Mouse (Mus musculus) erythroblast, embryonic 14.5 days (primary cell): ENCODE results near the gene Slc4a8. TPM values are rescaled to one million over a fixed set of nuclear protein-coding genes. Genes with fewer than 3 reads are reported as not detected.
"Not testable (repeated sequence)": the region's sequence is repeated elsewhere in the genome, so short reads cannot be mapped to it uniquely, and the experiment has no call there.

Experiments
- H3K27me3 ChIP-seq: 2 replicates; pipeline ENCODE4 v1.6.1; 2012; ENCODE audit warnings: inconsistent platforms; ENCODE audit not compliant: control insufficient read depth
- H3K36me3 ChIP-seq: 2 replicates; pipeline ENCODE4 v1.6.1; 2012; ENCODE audit warnings: mild to moderate bottlenecking, inconsistent platforms; ENCODE audit not compliant: control insufficient read depth
- H3K4me1 ChIP-seq: 2 replicates; pipeline ENCODE4 v1.6.1; 2012; ENCODE audit warnings: inconsistent platforms; ENCODE audit not compliant: control insufficient read depth
- H3K4me3 ChIP-seq: replicated peaks from 2 replicates; pipeline ENCODE3; 2012; ENCODE audit warnings: moderate library complexity, mild to moderate bottlenecking, inconsistent platforms
- H3K9me3 ChIP-seq: 2 replicates; pipeline ENCODE4 v1.6.1; 2012; ENCODE audit warnings: low read length, inconsistent platforms, mixed read lengths; ENCODE audit not compliant: control insufficient read depth
- GATA1 ChIP-seq: IDR thresholded peaks from 2 replicates; pipeline ENCODE4 v1.6.1; 2012; ENCODE audit warnings: low read length, inconsistent platforms, mixed read lengths
- TAL1 ChIP-seq: IDR thresholded peaks from 3 replicates; pipeline ENCODE4 v1.6.1; 2012; ENCODE audit warnings: low read length, inconsistent platforms, mixed read lengths
- polyA plus RNA-seq: library from polyadenylated mRNA; stranded (reverse); fragments of >175 nt; gene quantifications from 2 replicates; pipeline ENCODE4 v1.2.3, GENCODE M21; 2012

The Slc4a8 gene
- polyA plus RNA-seq, 1 experiment = 0.09 TPM

DNA sequence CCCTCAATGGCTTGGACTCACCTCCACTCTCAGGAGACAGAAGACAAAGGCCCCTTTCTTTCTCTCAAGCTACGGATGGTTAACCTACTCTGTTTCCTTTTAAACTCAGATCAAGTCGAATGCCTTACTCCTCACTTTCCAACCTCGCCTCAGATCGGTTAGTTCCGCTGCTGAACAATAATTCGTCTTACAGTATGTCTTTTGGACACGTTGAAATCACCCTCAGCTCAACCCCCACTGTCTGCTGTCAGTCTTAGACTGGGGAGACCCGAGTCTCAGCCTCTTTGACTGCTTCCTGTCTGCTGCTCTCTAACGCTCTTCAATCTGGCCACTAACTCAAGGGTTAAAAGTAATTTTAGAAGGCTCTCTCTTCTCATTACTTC, 520 bp upstream of the Slc4a8 start:
- H3K4me3 ChIP-seq = no peak overlapping the region
- TF ChIP-seq GATA1 = no peak
- TF ChIP-seq TAL1 = no peak
- H3K4me1 ChIP-seq = peaks cover 25% of the 10 kb centered on the region
- peaks cover 8% of the 10 kb centered on the region; the same call in 1 of the 2 replicates for H3K9me3 ChIP-seq
- H3K27me3 ChIP-seq = peaks cover 83% of the 10 kb centered on the region
- no peaks in the 10 kb centered on the region for H3K36me3 ChIP-seq

DNA sequence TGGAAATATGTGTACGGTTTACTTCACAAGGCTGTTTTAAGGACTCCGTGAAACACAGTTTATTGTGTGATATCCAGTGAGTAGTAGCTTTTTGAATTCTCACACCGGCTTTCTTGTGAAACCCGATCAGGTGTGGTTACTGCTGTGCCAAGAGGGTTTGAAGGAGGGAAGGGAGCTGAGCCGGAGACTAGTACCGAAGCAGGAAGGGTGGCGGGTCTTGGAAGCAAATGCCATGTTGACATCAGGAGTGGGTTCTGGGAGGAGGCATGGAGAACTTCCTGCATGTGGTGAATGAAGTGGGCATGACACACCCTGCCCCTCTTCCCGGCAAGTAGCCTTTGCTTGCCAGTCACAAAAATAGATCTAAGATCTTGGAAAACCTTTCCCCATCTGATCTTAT, 1.1 kb downstream of the Slc4a8 start:
- no peak for TF ChIP-seq GATA1
- TF ChIP-seq TAL1 = no peak
- no peaks in the 10 kb centered on the region for H3K36me3 ChIP-seq
- H3K9me3 ChIP-seq = peaks cover 2% of the 10 kb centered on the region; the same call in 1 of the 2 replicates
- peaks cover 22% of the 10 kb centered on the region for H3K4me1 ChIP-seq
- no peak overlapping the region for H3K4me3 ChIP-seq
- peaks cover 76% of the 10 kb centered on the region for H3K27me3 ChIP-seq

DNA sequence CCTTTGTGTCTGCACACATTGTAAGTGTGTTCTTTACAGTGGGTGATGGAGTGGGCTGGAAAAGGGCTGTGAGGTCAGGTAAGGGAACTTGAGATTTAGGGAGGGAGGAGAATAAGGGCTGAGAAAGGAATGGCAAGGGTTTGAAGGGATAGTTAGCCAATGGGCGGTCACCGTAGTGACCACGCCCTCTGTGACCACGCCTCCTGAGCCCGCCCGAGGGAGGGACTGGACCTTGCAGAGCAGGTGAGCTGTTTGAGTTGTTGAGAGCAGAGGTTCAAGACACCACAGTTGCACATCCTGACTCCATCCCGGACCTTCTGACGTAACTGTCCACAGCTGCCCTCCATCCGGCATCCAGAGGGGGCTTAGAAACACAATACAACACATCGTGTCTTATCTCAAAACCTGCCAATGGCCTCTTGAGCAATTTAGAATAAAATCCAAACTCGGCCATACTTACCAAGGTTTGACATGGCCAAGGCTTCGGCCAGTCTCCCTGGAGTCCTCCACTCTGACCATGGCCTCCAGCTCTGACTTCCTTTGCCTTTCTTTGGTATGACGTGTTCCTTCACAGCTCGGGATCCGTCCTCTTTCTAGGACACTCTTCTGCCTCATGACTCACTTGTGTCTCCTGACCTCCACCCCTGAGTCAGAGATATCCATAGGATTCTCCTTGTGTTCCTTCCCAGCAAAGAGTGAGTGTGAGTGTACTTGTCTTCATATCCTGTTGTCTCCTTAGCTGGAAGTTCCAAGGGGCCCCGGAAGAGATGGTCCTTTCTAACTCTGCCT, 2.8 kb downstream of the Slc4a8 start:
- TF ChIP-seq TAL1 = no peak
- TF ChIP-seq GATA1 = no peak
- H3K36me3 ChIP-seq = no peaks in the 10 kb centered on the region
- H3K27me3 ChIP-seq = peaks cover 76% of the 10 kb centered on the region
- H3K9me3 ChIP-seq = peaks cover 14% of the 10 kb centered on the region
- H3K4me1 ChIP-seq = peaks cover 18% of the 10 kb centered on the region
- no peak overlapping the region for H3K4me3 ChIP-seq

DNA sequence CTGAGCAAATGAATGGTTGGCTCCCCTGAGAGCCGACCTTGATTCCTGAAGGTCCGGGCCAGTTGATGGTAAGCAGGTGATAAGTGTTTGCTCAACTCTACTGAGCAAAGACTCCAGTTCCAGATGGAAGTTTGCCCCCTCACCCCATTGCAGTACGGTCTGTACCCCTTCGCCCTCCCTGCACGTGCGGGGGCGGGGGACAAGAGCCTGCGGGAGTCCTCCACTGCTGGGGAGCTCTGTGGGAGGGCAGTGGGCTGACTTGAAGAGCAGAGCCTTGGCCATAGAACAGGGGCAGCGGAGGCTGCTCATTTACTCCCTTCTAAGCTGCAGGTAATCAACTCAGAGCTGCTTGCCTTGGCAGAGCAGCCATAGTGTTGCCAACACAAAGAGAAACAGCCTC, 5.3 kb downstream of the Slc4a8 start:
- TF ChIP-seq TAL1 (no peak), GATA1 (no peak)
- peaks cover 55% of the 10 kb centered on the region for H3K27me3 ChIP-seq
- no peak overlapping the region for H3K4me3 ChIP-seq
- H3K4me1 ChIP-seq = peaks cover 8% of the 10 kb centered on the region
- no peaks in the 10 kb centered on the region for H3K36me3 ChIP-seq
- peaks cover 31% of the 10 kb centered on the region for H3K9me3 ChIP-seq

DNA sequence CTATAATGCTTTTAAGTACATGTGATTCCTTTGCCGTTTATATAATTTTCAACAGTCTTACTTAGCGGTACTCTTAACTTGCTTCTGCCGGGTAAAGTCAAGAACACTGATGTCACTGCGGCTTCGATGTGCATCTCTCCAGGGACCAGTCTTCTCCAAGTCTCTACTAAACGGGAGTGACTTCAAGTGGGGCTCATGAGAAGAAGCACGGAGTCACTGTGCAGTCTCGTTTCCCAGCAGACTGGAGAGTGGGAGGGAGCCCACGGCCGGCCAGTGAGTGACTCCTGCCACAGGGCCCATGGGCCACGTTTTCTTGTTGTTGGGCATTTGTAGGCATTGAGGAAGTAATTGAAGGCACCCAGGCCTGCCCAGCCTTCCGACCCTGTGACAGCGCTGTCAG, 6.3 kb downstream of the Slc4a8 start:
- H3K36me3 ChIP-seq = no peaks in the 10 kb centered on the region
- peaks cover 29% of the 10 kb centered on the region for H3K9me3 ChIP-seq
- no peak overlapping the region for H3K4me3 ChIP-seq
- TF ChIP-seq GATA1 (no peak), TAL1 (no peak)
- peaks cover 45% of the 10 kb centered on the region for H3K27me3 ChIP-seq
- peaks cover 3% of the 10 kb centered on the region for H3K4me1 ChIP-seq

DNA sequence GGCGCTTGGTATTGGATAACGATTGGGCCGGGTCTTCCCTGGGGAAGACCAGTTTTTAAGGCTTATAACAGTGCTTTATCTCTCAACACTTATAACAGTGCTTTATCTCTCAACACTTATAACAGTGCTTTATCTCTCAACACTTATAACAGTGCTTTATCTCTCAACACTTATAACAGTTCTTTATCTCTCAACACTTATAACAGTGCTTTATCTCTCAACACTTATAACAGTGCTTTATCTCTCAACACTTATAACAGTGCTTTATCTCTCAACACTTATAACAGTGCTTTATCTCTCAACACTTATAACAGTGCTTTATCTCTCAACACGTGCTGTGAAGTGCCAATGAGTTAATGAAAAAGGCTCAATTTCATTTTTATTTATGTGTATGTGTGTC, 7.5 kb downstream of the Slc4a8 start:
- H3K36me3 ChIP-seq, H3K4me3 ChIP-seq, H3K4me1 ChIP-seq: not testable (repeated sequence)
- peaks cover 29% of the 10 kb centered on the region for H3K9me3 ChIP-seq
- peaks cover 33% of the 10 kb centered on the region for H3K27me3 ChIP-seq

DNA sequence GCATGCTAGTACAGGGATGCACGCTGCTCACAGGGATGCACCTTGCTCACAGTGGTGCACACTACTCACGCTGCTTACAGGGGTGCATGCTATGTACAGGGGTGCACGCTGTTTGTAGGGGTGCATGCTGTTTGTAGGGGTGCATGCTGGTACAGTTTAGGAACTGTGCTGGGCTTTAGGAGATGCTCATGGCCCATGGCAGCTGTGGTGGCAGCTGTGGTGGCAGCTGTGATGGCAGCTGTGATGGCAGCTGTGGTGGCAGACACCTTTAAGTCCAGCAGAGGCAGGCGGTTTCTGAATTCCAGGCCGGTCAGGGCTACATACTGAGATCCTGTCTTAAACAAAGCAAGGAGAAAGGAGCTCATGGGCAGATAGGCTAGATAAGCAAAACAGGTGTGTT, 8.8 kb downstream of the Slc4a8 start:
- Histone ChIP-seq H3K36me3 (no peaks in the 10 kb centered on the region), H3K4me1 (no peaks in the 10 kb centered on the region), H3K4me3 (no peak overlapping the region), H3K27me3 (peaks cover 20% of the 10 kb centered on the region), H3K9me3 (peaks cover 29% of the 10 kb centered on the region)
- no peak for TF ChIP-seq GATA1
- TF ChIP-seq TAL1 = no peak

DNA sequence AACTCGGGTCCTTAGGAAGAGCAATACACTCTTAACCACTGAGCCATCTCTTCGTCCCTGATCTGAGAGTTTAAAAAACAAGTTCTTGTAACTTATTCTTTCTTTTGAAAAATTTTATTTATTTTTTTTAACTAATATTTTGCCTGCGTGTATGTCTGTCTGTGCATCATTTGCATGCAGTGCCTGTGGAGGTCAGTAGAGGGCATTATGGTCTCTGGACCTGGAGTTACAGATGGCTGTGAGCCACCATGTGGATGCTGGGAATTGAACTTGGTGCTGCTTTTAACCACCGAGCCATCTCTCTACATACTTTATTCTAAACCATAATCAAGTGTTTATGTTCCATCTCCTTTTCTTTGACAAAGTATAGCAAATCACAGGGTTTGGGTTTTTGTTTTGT, 11.1 kb downstream of the Slc4a8 start:
- Histone ChIP-seq H3K9me3 (peaks cover 29% of the 10 kb centered on the region), H3K4me3 (no peak overlapping the region), H3K27me3 (peaks cover 7% of the 10 kb centered on the region; the same call in 1 of the 2 replicates), H3K36me3 (no peaks in the 10 kb centered on the region), H3K4me1 (no peaks in the 10 kb centered on the region)
- TF ChIP-seq GATA1 = no peak
- no peak for TF ChIP-seq TAL1

DNA sequence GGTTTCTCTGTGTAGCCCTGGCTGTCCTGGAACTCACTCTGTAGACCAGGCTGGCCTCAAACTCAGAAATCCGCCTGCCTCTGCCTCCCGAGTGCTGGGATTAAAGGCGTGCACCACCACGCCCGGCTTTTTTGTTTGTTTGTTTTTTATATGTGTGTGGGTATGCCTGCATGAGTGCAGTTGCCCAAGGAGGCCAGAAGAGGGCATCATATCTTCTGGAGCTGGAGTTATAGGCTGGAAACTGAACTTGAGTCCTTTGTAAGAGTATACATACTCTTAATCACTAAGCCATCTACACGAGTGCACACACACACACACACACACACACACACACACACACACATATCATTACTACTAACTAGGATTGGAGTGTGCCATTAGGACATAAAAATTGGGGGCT, 12.3 kb downstream of the Slc4a8 start:
- peaks cover 19% of the 10 kb centered on the region for H3K9me3 ChIP-seq
- H3K4me1 ChIP-seq, H3K36me3 ChIP-seq, H3K27me3 ChIP-seq, H3K4me3 ChIP-seq: not testable (repeated sequence)
